Mouse (Mus musculus) heart, postnatal 0 days (tissue): ENCODE measurements at regions not wholly inside any gene's neighbourhood (a gene's known extent, or its start where the extent isn't known, plus 50 kb on each side); places are given as distances from the start of the nearest gene placed in this dataset.

Experiments
- CTCF ChIP-seq: IDR thresholded peaks from 2 replicates; pipeline ENCODE4 v1.5.1; 2016; ENCODE audit warnings: antibody characterized with exemption, control low read depth, low read depth
- EP300 ChIP-seq: IDR thresholded peaks from 2 replicates; pipeline ENCODE4 v1.6.1; 2016; ENCODE audit warnings: antibody characterized with exemption, low read depth

DNA sequence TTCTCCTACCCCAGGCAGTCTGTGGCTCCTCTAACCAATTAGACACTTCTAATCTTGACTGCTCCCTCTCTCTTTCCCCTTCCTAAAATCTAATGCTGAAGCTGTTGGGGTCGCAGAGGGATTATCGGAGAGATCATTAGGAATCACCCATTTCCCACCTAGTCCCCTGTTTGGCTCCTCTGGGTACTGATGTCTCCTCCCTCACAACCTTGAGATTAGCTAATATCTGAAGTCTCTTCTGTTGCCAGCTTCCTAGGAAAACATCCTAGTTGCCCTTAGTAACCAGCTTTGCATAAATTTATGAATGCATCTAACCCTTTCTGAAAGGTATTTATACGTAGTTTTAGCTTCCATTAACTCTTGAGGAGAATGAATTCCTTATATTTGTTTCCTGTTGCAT, 138.4 kb upstream of the Frmpd3 start:
- no peak for TF ChIP-seq CTCF
- TF ChIP-seq EP300, result no peak
